Mouse (Mus musculus) MEL (cell line): ENCODE measurements around the gene Nemp1. TPM values are rescaled to one million over a fixed set of nuclear protein-coding genes. Genes with fewer than 3 reads are reported as not detected.

ENCODE experiments used
- DNase-seq: peaks from one replicate; pipeline ENCODE4 v3.0.0; 2011; ENCODE audit warnings: low read depth, low spot score
- H3K27ac ChIP-seq: 2 replicates; pipeline ENCODE4 v1.5.1; 2012; ENCODE audit warnings: low read depth, mild to moderate bottlenecking, control low read depth, low read length, moderate library complexity; ENCODE audit not compliant: control insufficient read depth
- H3K27me3 ChIP-seq, 2 experiments: fragments of 150-350 bp in 1 of 2; sonication (generic) in 1 of 2; 2 replicates each; pipeline ENCODE4 v1.6.1; 2012; ENCODE audit warnings: low read length in 2 of 2, mild to moderate bottlenecking in 2 of 2, improper control_type of control experiment in 1 of 2, moderate library complexity in 1 of 2; ENCODE audit not compliant: insufficient read depth in 2 of 2, control insufficient read depth in 1 of 2
- H3K36me3 ChIP-seq, 2 experiments: 2 replicates each; pipeline ENCODE4 v1.6.1; 2012 to 2014; ENCODE audit warnings: low read length in 2 of 2, improper control_type of control experiment in 1 of 2, inconsistent platforms in 1 of 2, mild to moderate bottlenecking in 1 of 2; ENCODE audit not compliant: insufficient read depth in 2 of 2, control insufficient read depth in 1 of 2
- H3K4me1 ChIP-seq, 2 experiments: fragments of 150-350 bp in 1 of 2; sonication (generic) in 1 of 2; 2 replicates each; pipeline ENCODE4 v1.6.1; 2012; ENCODE audit warnings: low read length in 2 of 2, improper control_type of control experiment in 1 of 2, mild to moderate bottlenecking in 1 of 2; ENCODE audit not compliant: insufficient read depth in 2 of 2, control insufficient read depth in 1 of 2
- H3K4me3 ChIP-seq, 2 experiments: fragments of 150-350 bp in 1 of 2; sonication (generic) in 1 of 2; 2 replicates each; pipeline ENCODE4 v1.5.1; 2012; ENCODE audit warnings: low read depth in 2 of 2, low read length in 2 of 2, mild to moderate bottlenecking in 2 of 2, moderate library complexity in 2 of 2, control low read depth in 1 of 2, improper control_type of control experiment in 1 of 2; ENCODE audit not compliant: control insufficient read depth in 1 of 2, insufficient read depth in 1 of 2
- H3K79me2 ChIP-seq: 2 replicates; pipeline ENCODE4 v1.6.1; 2012; ENCODE audit warnings: mild to moderate bottlenecking, low read length, moderate library complexity; ENCODE audit not compliant: control insufficient read depth, poor library complexity, insufficient read depth
- H3K9ac ChIP-seq: 2 replicates; pipeline ENCODE4 v1.6.1; 2012; ENCODE audit warnings: low read depth, mild to moderate bottlenecking, control low read depth, low read length, moderate library complexity; ENCODE audit not compliant: control insufficient read depth, poor library complexity, severe bottlenecking
- H3K9me3 ChIP-seq: fragments of 150-350 bp; sonication (generic); replicated peaks from 2 replicates; pipeline ENCODE4 v1.6.1; 2012; ENCODE audit warnings: mild to moderate bottlenecking, low read length, improper control_type of control experiment, moderate library complexity; ENCODE audit not compliant: insufficient read depth
- CHD1 ChIP-seq: IDR thresholded peaks from 2 replicates; pipeline ENCODE4 v1.6.1; 2012; ENCODE audit warnings: low read depth, mild to moderate bottlenecking, inconsistent platforms, low read length, improper control_type of control experiment
- CHD2 ChIP-seq: IDR thresholded peaks from 2 replicates; pipeline ENCODE4 v1.6.1; 2011; ENCODE audit warnings: low read length, improper control_type of control experiment
- CTCF ChIP-seq, 3 experiments: IDR thresholded peaks in 2 of 3; conservative IDR thresholded peaks in 1 of 3; 2 replicates each; pipeline ENCODE4 v1.5.1; 2011 to 2012; ENCODE audit warnings: low read length in 3 of 3, low read depth in 2 of 3, mild to moderate bottlenecking in 2 of 3, improper control_type of control experiment in 1 of 3, inconsistent platforms in 1 of 3, mixed read lengths in 1 of 3, moderate library complexity in 1 of 3; ENCODE audit not compliant: control insufficient read depth in 1 of 3, insufficient read depth in 1 of 3, poor library complexity in 1 of 3, severe bottlenecking in 1 of 3
- E2F4 ChIP-seq: IDR thresholded peaks from 2 replicates; pipeline ENCODE4 v1.6.1; 2011; ENCODE audit warnings: low read depth, low read length, improper control_type of control experiment, borderline replicate concordance
- GATA1 ChIP-seq: IDR thresholded peaks from 2 replicates; pipeline ENCODE4 v1.6.1; 2011; ENCODE audit warnings: low read depth, low read length, improper control_type of control experiment
- HCFC1 ChIP-seq: IDR thresholded peaks from 2 replicates; pipeline ENCODE4 v1.6.1; 2012; ENCODE audit warnings: low read depth, mild to moderate bottlenecking, inconsistent platforms, low read length, improper control_type of control experiment, moderate library complexity
- JUND ChIP-seq: IDR thresholded peaks from 2 replicates; pipeline ENCODE4 v1.6.1; 2011; ENCODE audit warnings: low read depth, mild to moderate bottlenecking, improper control_type of control experiment, low read length
- MEF2A ChIP-seq: IDR thresholded peaks from 2 replicates; pipeline ENCODE4 v1.6.1; 2014; ENCODE audit warnings: low read depth, mild to moderate bottlenecking, inconsistent platforms, low read length, improper control_type of control experiment; ENCODE audit not compliant: poor library complexity, insufficient replicate concordance, severe bottlenecking; ENCODE audit errors: extremely low read depth
- NELFE ChIP-seq: IDR thresholded peaks from 2 replicates; pipeline ENCODE4 v1.6.1; 2011; ENCODE audit warnings: low read depth, low read length, improper control_type of control experiment
- NRF1 ChIP-seq: IDR thresholded peaks from 2 replicates; pipeline ENCODE4 v1.6.1; 2014; ENCODE audit warnings: low read depth, mild to moderate bottlenecking, inconsistent platforms, low read length, improper control_type of control experiment, moderate library complexity; ENCODE audit not compliant: poor library complexity, insufficient read depth, severe bottlenecking
- POLR2AphosphoS2 ChIP-seq: IDR thresholded peaks from 2 replicates; pipeline ENCODE4 v1.6.1; 2011; ENCODE audit warnings: low read length, improper control_type of control experiment
- POLR2AphosphoS5 ChIP-seq: IDR thresholded peaks from 2 replicates; pipeline ENCODE4 v1.6.1; 2012; ENCODE audit warnings: low read depth, borderline replicate concordance, mild to moderate bottlenecking, inconsistent platforms, low read length, moderate library complexity, mixed read lengths
- USF2 ChIP-seq, 2 experiments: IDR thresholded peaks; 2 replicates each; pipeline ENCODE4 v1.6.1; 2011 to 2012; ENCODE audit warnings: improper control_type of control experiment in 2 of 2, low read length in 2 of 2, borderline replicate concordance in 1 of 2, inconsistent platforms in 1 of 2, low read depth in 1 of 2, mild to moderate bottlenecking in 1 of 2; ENCODE audit not compliant: insufficient read depth in 1 of 2
- ZMIZ1 ChIP-seq: IDR thresholded peaks from 2 replicates; pipeline ENCODE4 v1.6.1; 2012; ENCODE audit warnings: low read depth, mild to moderate bottlenecking, inconsistent platforms, low read length, improper control_type of control experiment, moderate library complexity
- polyA plus RNA-seq, 2 experiments: library from polyadenylated mRNA; stranded (reverse) in 1 of 2; unstranded in 1 of 2; fragments of >175 nt in 1 of 2; fragments of >200 nt in 1 of 2; gene quantifications; 2 replicates each; pipeline versions ENCODE4 v1.2.1 to v1.2.4; 2012; ENCODE audit warnings: low replicate concordance in 2 of 2, low read depth in 1 of 2; ENCODE audit not compliant: insufficient read length in 2 of 2, insufficient read depth in 1 of 2, missing spikeins in 1 of 2
- total RNA-seq: library from RNA; depleted of rRNA; stranded (reverse); fragments of 300-350 nt; gene quantifications from 2 replicates; pipeline ENCODE4 v1.2.3, GENCODE M21; 2012

Gene Nemp1
- total and polyA plus RNA-seq, 3 experiments, result 12.1 to 13.9 TPM; not detected in 1

DNA sequence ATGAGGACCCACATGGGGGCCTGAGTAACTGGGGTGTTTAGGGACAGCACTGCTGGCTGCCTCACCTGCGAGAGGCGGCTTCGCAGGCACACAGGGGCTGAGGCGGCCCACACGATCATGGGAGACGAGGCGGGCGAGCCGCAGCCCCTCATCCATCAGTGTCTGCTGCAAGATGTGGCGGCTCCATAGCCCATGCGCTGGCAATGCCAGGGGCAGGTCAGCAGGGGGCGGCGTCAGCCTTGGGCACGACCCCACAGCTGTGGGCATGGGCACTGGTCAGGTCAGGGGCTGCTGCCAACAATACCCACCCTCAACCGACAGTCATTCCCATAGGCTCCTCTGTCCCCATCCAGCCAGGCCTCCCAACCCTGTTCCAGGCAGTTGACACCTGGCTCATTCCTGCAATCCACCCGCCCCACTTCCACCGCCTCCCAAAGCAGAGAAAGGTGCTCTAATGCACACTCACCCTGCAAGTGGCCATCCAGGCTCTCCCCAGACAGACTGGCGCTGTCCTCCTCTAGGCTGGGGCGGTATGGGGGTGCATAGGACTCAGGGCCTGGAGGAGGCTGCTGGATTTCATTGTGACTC, 3.9 kb upstream of the Nemp1 start:
- TF ChIP-seq POLR2AphosphoS2 (no peak), CTCF (IDR thresholded peaks at IDR 0.05 in 2 of 3, conservative IDR thresholded peaks at IDR 0.05 in 1 of 3; ENCODE audit: control insufficient read depth in 1 of 3, insufficient read depth in 1 of 3, low read depth in 2 of 3, low read length in 3 of 3, poor library complexity in 1 of 3, severe bottlenecking in 1 of 3) (peak; percentile 45 to 75 (median 49); a peak in 5 of 6 replicates), HCFC1 (no peak), ZMIZ1 (no peak), USF2 (IDR thresholded peaks at IDR 0.05; ENCODE audit: borderline replicate concordance in 1 of 2, insufficient read depth in 1 of 2, low read depth in 1 of 2, low read length in 2 of 2) (no peak)
- Histone ChIP-seq H3K27me3 (no peaks in the 10 kb centered on the region), H3K36me3 (peaks cover 0 to 25% of the 10 kb centered on the region in 2 experiments; a peak in 2 of 4 replicates), H3K4me1 (peaks cover 3 to 39% of the 10 kb centered on the region in 2 experiments; a peak in 3 of 4 replicates), H3K27ac (peak overlapping the region; percentile 30; the same call in 1 of the 2 replicates), H3K9ac (peak overlapping the region; percentile 11; the same call in 1 of the 2 replicates), H3K4me3 (no peak overlapping the region), H3K9me3 (no peaks in the 10 kb centered on the region), H3K79me2 (peaks cover 22% of the 10 kb centered on the region)
- DNase-seq, result no peak

- H3K36me3 ChIP-seq, result peaks cover 0 to 25% of the 10 kb centered on the region in 2 experiments; a peak in 2 of 4 replicates
- no peak for TF ChIP-seq CTCF (IDR thresholded peaks at IDR 0.05 in 2 of 3, conservative IDR thresholded peaks at IDR 0.05 in 1 of 3; ENCODE audit: control insufficient read depth in 1 of 3, insufficient read depth in 1 of 3, low read depth in 2 of 3, low read length in 3 of 3, poor library complexity in 1 of 3, severe bottlenecking in 1 of 3)
- no peak for TF ChIP-seq MEF2A
- TF ChIP-seq CHD2, result no peak
- TF ChIP-seq CHD1, result no peak
- TF ChIP-seq JUND, result no peak
- TF ChIP-seq E2F4, result no peak
- TF ChIP-seq NELFE, result no peak
- TF ChIP-seq HCFC1, result no peak
- no peak for TF ChIP-seq GATA1
- no peak for TF ChIP-seq POLR2AphosphoS5
- TF ChIP-seq NRF1, result no peak
- TF ChIP-seq POLR2AphosphoS2, result no peak
- no peak for TF ChIP-seq ZMIZ1
Measured at GRCm38 (mm10) chr10:127663590-127663989, 3.1 kb upstream of the Nemp1 start.

More at GRCm38 (mm10) chr10:127663590-127663989, 3.1 kb upstream of the Nemp1 start:
- no peaks in the 10 kb centered on the region for H3K27me3 ChIP-seq
- peaks cover 3 to 35% of the 10 kb centered on the region in 2 experiments; a peak in 3 of 4 replicates for H3K4me1 ChIP-seq
- H3K79me2 ChIP-seq, result peaks cover 22% of the 10 kb centered on the region
- H3K27ac ChIP-seq, result no peak overlapping the region
- no peaks in the 10 kb centered on the region for H3K9me3 ChIP-seq
- no peak for DNase-seq
- H3K4me3 ChIP-seq, result no peak overlapping the region
- no peak overlapping the region for H3K9ac ChIP-seq
